In the genomic region with DNA sequence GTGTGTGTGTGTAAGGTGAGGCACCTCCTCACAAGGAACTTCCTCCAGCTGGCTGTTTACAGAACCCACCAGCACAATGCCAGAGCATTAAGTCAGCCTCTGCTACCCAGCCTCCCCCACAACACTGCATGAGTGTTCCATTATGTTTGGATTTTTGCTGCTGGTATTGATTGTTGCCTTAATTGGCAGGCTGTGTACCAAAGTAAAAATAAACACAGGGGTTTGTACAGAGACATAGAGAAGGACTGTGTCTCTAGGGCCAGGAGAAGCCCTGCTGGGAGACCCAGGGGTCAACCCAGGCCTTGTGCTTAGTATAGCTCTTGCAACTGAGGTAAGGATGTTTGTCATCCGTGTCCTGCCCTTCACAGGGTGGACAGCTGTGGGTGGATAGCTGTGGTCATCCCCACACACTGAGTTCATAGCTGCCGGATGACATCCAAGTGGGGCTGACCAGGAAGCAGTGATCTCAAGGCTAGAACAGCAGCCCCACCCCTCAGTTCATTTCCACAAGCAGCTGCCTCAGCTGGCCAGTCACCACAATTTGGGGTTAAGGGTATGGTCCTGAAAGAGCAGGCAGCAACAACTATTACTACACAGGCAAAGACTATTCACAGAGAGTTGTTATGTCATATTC, we compare ENCODE assay signal across 9 mouse cellular contexts. TPM values are rescaled to one million over a fixed set of nuclear protein-coding genes. Genes with fewer than 3 reads are reported as not detected.
DNase-seq lines count a peak whose midpoint lies in the region; ATAC-seq and TF ChIP-seq lines count a peak whose summit lies in the region.
"Had no signal": no experiment of that assay in that cellular context is flagged by ENCODE, and none has a peak within 500 bp of the region (broad histone marks: within the 10 kb centered on the region; RNA-seq: fewer than 3 reads in every experiment).

No protein-coding gene starts in this region.

- DNase-seq in heart, adult 11 months = peak; percentile 97
- peak; percentile 53 for DNase-seq in 3134 (ENCODE audit: extremely low read depth, insufficient read length, low spot score)
- no peak for DNase-seq in Muller cell, postnatal 12 days (ENCODE audit: inconsistent ontology term)
- no peak for DNase-seq in right cerebral cortex, postnatal 4 days
- DNase-seq: lung, postnatal 14 days; thymus, postnatal 14 days had no signal

- H3K27ac ChIP-seq in heart, embryonic 11.5 days (ENCODE audit: low read depth, low read length) = no peak overlapping the region
- peak overlapping the region; percentile 98 for H3K27ac ChIP-seq in bone marrow macrophage, adult 2 months (ENCODE audit: insufficient read depth, low read depth, low read length)
- no peak overlapping the region for H3K27ac ChIP-seq in liver, embryonic 15.5 days (replicated peaks)

- no peak overlapping the region for H3K4me2 ChIP-seq in heart, embryonic 11.5 days
- peak overlapping the region; percentile 99; the same call in 1 of the 2 replicates for H3K4me2 ChIP-seq in liver, embryonic 15.5 days

- H3K4me1 ChIP-seq in heart, embryonic 11.5 days (ENCODE audit: control insufficient read depth, insufficient read depth, low read length) = peaks cover 20% of the 10 kb centered on the region
- peaks cover 40% of the 10 kb centered on the region for H3K4me1 ChIP-seq in bone marrow macrophage, adult 2 months (ENCODE audit: control insufficient read depth, insufficient read depth, low read length)
- H3K4me1 ChIP-seq in liver, embryonic 15.5 days (replicated peaks) = peaks cover 56% of the 10 kb centered on the region

- H3K27me3 ChIP-seq in heart, embryonic 11.5 days (ENCODE audit: control insufficient read depth, insufficient read depth, low read length) = no peaks in the 10 kb centered on the region
- H3K27me3 ChIP-seq in liver, embryonic 15.5 days = peaks cover 30% of the 10 kb centered on the region

- ATAC-seq in heart, embryonic 11.5 days (replicated peaks; ENCODE audit: insufficient number of reproducible peaks, low FRiP score, low TSS enrichment) = no peak
- ATAC-seq in liver, embryonic 15.5 days (ENCODE audit: insufficient read depth) = no peak

- 46% methylated on average over 2 of the region's 2 CpGs for WGBS in heart, embryonic 11.5 days (ENCODE audit: insufficient replicate concordance)
- WGBS in liver, embryonic 15.5 days (ENCODE audit: insufficient replicate concordance) = 55% methylated on average over 2 of the region's 2 CpGs

- no peak for TF ChIP-seq CTCF in bone marrow macrophage, adult 2 months (IDR thresholded peaks at IDR 0.05; ENCODE audit: low read depth, low read length)

- no peak overlapping the region for H3K9ac ChIP-seq in heart, embryonic 11.5 days (ENCODE audit: low read depth, low read length)
- no peak overlapping the region for H3K9ac ChIP-seq in liver, embryonic 15.5 days

- H3K9me3 ChIP-seq in heart, embryonic 11.5 days (replicated peaks; ENCODE audit: control insufficient read depth, low read length) = no peaks in the 10 kb centered on the region
- no peaks in the 10 kb centered on the region for H3K9me3 ChIP-seq in liver, embryonic 15.5 days (replicated peaks)

- TF ChIP-seq POLR2A in bone marrow macrophage, adult 2 months (IDR thresholded peaks at IDR 0.05; ENCODE audit: borderline replicate concordance, low read depth, low read length) = no peak

- H3K4me3 ChIP-seq in heart, embryonic 11.5 days (ENCODE audit: low read depth, low read length) = no peak overlapping the region
- H3K4me3 ChIP-seq in bone marrow macrophage, adult 2 months (ENCODE audit: insufficient read depth, low read length) = no peak overlapping the region
- no peak overlapping the region for H3K4me3 ChIP-seq in liver, embryonic 15.5 days (replicated peaks)

- no peaks in the 10 kb centered on the region for H3K36me3 ChIP-seq in heart, embryonic 11.5 days (ENCODE audit: control insufficient read depth, insufficient read depth, low read length)
- H3K36me3 ChIP-seq in liver, embryonic 15.5 days (replicated peaks) = no peaks in the 10 kb centered on the region

RNA-seq across cellular contexts. Expression of a gene that starts 1.5 kb away (rescaled TPM):
- 6.6 and 6.9 TPM in 2 replicates for polyA plus RNA-seq in heart, embryonic 11.5 days (2014; fragmentation: Nextera tagmentation; extraction: Ambion mirVana)
- 7.3 and 8.5 TPM in 2 replicates for polyA plus RNA-seq in bone marrow macrophage, adult 2 months (2012; ENCODE audit: insufficient read depth, insufficient read length, missing spikeins)
- 2.7 and 2.9 TPM in 2 replicates for polyA plus RNA-seq in liver, embryonic 15.5 days (2015; fragmentation: Nextera tagmentation; extraction: Ambion mirVana)

RNA-seq across cellular contexts. Expression of a gene that starts 24.9 kb away (rescaled TPM):
- 31.3 and 31.4 TPM in 2 replicates for polyA plus RNA-seq in heart, embryonic 11.5 days (2014; fragmentation: Nextera tagmentation; extraction: Ambion mirVana)
- polyA plus RNA-seq in bone marrow macrophage, adult 2 months (2012; ENCODE audit: insufficient read depth, insufficient read length, missing spikeins) = 38.9 and 40.8 TPM in 2 replicates
- polyA plus RNA-seq in liver, embryonic 15.5 days (2015; fragmentation: Nextera tagmentation; extraction: Ambion mirVana) = 12.6 and 14.3 TPM in 2 replicates

RNA-seq across cellular contexts. Expression of a gene that starts 41.7 kb away (rescaled TPM):
- 2.5 and 3.9 TPM in 2 replicates for polyA plus RNA-seq in heart, embryonic 11.5 days (2014; fragmentation: Nextera tagmentation; extraction: Ambion mirVana)
- polyA plus RNA-seq in bone marrow macrophage, adult 2 months (2012; ENCODE audit: insufficient read depth, insufficient read length, missing spikeins) = 19.9 and 22.9 TPM in 2 replicates
- polyA plus RNA-seq in liver, embryonic 15.5 days (2015; fragmentation: Nextera tagmentation; extraction: Ambion mirVana) = 1.0 and 1.1 TPM in 2 replicates

Comparison
In these comparisons a context has a peak if more than half of its experiments do, and no peak if none do; other contexts are left out.
1. DNase-seq: peak in heart, adult 11 months (single experiment) and 3134 (single experiment); none in Muller cell, postnatal 12 days (single experiment) and right cerebral cortex, postnatal 4 days (single experiment).